Mouse (Mus musculus) limb, embryonic 14.5 days (tissue): ENCODE data around the gene Galntl6. TPM values are rescaled to one million over a fixed set of nuclear protein-coding genes. Genes with fewer than 3 reads are reported as not detected.

ENCODE experiments used
- ATAC-seq: fragments of 200-750 bp; cut with Nextera tagmentation; 2 replicates; pipeline ENCODE4 v1.8.0; 2017; ENCODE audit warnings: low read depth, moderate number of reproducible peaks, moderate TSS enrichment; ENCODE audit not compliant: low FRiP score
- DNase-seq: peaks from one replicate; pipeline ENCODE4 v3.0.0-alpha.2; 2015; ENCODE audit warnings: low spot score
- H3K27ac ChIP-seq: fragments of 300-500 bp; sonication (generic); replicated peaks from 2 replicates; pipeline ENCODE4 v1.5.1; 2014; ENCODE audit warnings: low read depth, mild to moderate bottlenecking, low read length, moderate library complexity, mixed read lengths
- H3K27me3 ChIP-seq: fragments of 300-500 bp; sonication (generic); 2 replicates; pipeline ENCODE4 v1.6.1; 2014; ENCODE audit warnings: low read length, mixed read lengths; ENCODE audit not compliant: control insufficient read depth, insufficient read depth
- H3K36me3 ChIP-seq: fragments of 300-500 bp; sonication (generic); 2 replicates; pipeline ENCODE4 v1.6.1; 2014; ENCODE audit warnings: mild to moderate bottlenecking, low read length, moderate library complexity, mixed read lengths; ENCODE audit not compliant: control insufficient read depth, insufficient read depth
- H3K4me1 ChIP-seq: fragments of 300-500 bp; sonication (generic); 2 replicates; pipeline ENCODE4 v1.6.1; 2014; ENCODE audit warnings: antibody characterized with exemption, low read length, mixed read lengths; ENCODE audit not compliant: control insufficient read depth, insufficient read depth
- H3K4me2 ChIP-seq: fragments of 300-500 bp; sonication (generic); replicated peaks from 2 replicates; pipeline ENCODE4 v1.6.1; 2014; ENCODE audit warnings: low read depth, mild to moderate bottlenecking, low read length, moderate library complexity; ENCODE audit not compliant: severe bottlenecking
- H3K4me3 ChIP-seq: fragments of 300-500 bp; sonication (generic); replicated peaks from 2 replicates; pipeline ENCODE4 v1.5.1; 2014; ENCODE audit warnings: low read length
- H3K9ac ChIP-seq: fragments of 300-500 bp; sonication (generic); 2 replicates; pipeline ENCODE4 v1.6.1; 2014; ENCODE audit warnings: mild to moderate bottlenecking, low read depth, low read length, moderate library complexity; ENCODE audit not compliant: severe bottlenecking
- H3K9me3 ChIP-seq: fragments of 300-500 bp; sonication (generic); 2 replicates; pipeline ENCODE4 v1.6.1; 2016; ENCODE audit warnings: low read length; ENCODE audit not compliant: control insufficient read depth
- POLR2A ChIP-seq: fragments of 200-500 bp; IDR thresholded peaks from 2 replicates; pipeline ENCODE4 v1.8.0; 2012; ENCODE audit warnings: inconsistent platforms, mild to moderate bottlenecking, moderate library complexity, borderline replicate concordance; ENCODE audit not compliant: insufficient read depth, insufficient read length; ENCODE audit errors: extremely low read depth
- WGBS: fragments of 180-500 bp; shearing (Covaris S2); extraction: QIAGEN DNeasy Blood & Tissue Kit; methylation state at CpG from one replicate; pipeline ENCODE4 v1.1.7; 2014; 5-methylcytosine and 5-hydroxymethylcytosine counted together
- polyA plus RNA-seq, 2 experiments: library from polyadenylated mRNA; depleted of rRNA in 1 of 2; stranded (reverse) in 1 of 2; unstranded in 1 of 2; fragments of >200 nt; fragmentation: Nextera tagmentation in 1 of 2; extraction: Ambion mirVana in 1 of 2; gene quantifications; 2 replicates each; pipeline versions ENCODE4 v1.2.1 to v1.2.3; 2012 to 2014

Galntl6 gene
- polyA plus RNA-seq, 2 experiments: 0.57 to 0.65 TPM

DNA sequence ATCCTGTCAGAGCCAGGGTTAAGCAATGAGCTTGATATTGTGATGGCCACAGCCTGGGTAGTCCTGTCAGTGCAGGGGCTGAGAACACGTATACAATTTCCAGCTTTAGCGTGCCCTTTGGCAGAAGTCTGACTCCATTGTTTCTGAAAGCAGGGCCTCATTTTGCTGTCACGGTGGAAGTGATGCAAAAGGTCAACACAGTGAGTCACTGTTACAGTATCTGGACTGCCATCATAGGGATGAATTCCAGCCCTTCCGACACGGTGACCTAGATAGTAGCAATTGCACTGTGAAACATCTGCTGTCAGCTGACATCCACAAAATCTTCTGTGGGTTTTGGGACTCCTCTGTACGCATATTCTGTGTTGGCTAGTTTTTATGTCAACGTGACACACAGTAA is 956.9 kb downstream of the Galntl6 start:
- no peaks in the 10 kb centered on the region; the same call in 1 of the 2 replicates for H3K4me1 ChIP-seq
- no peak overlapping the region for H3K27ac ChIP-seq
- DNase-seq (no peak), ATAC-seq (no peak)
- H3K27me3 ChIP-seq: no peaks in the 10 kb centered on the region
- 86% methylated on average over 7 of the region's 7 CpGs for WGBS
- H3K4me3 ChIP-seq: no peak overlapping the region
- TF ChIP-seq POLR2A: no peak
- H3K9ac ChIP-seq: no peak overlapping the region
- no peak overlapping the region for H3K4me2 ChIP-seq
- H3K36me3 ChIP-seq: no peaks in the 10 kb centered on the region
- H3K9me3 ChIP-seq: no peaks in the 10 kb centered on the region

DNA sequence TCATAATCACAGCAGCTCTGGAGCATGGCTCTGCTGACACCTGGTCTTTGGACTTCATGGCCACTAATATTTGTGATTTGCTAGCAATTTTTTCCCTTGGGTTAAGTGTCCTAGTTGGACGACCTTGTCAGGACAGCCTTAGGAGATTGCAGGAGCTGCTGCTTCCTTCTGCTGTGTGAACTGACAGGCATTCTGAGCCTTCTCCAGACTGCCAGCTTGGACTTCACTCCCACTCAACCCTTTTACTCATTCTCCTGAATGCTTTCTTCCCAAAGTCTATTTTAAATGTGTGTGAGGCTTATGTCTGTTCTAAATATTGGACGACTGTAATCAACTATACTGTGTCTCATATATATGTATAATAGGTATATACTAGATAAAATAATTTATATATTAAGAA is 971.3 kb downstream of the Galntl6 start:
- Histone ChIP-seq H3K27ac (no peak overlapping the region), H3K4me1 (no peaks in the 10 kb centered on the region), H3K36me3 (no peaks in the 10 kb centered on the region), H3K27me3 (no peaks in the 10 kb centered on the region), H3K9ac (no peak overlapping the region), H3K4me3 (no peak overlapping the region), H3K9me3 (no peaks in the 10 kb centered on the region), H3K4me2 (no peak overlapping the region)
- no peak for ATAC-seq
- DNase-seq: no peak
- no peak for TF ChIP-seq POLR2A
- 70% methylated on average over 2 of the region's 2 CpGs for WGBS

DNA sequence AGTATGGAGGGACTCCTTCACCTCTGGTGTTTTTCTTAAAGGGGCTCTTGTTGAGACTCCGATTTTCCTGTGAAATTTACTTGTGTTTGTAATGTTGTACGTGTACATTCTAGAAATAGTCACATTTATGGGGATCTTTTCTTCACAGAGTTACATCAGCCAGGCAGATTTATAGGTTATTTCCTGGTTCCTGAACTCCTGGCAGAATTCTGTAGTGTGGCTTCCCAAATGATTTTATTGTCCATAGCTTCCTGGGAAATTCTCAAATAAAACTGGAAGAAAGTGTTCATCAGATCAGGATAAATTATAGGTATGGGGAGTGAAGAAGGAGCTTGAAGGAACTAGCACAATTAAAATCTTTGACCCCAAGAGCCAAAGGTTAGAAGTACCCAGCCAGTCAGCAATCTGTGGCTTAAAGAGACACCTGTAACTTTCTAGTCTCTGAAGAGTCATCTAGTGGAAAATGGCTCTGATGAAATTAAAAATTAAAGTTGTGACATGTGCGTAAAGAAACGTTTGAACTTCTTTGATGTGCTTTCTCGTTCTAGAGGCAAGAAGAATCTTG is 972.5 kb downstream of the Galntl6 start:
- WGBS: 48% methylated on average over 5 of the region's 5 CpGs
- Histone ChIP-seq H3K9ac (no peak overlapping the region), H3K27me3 (no peaks in the 10 kb centered on the region), H3K4me1 (no peaks in the 10 kb centered on the region), H3K4me3 (no peak overlapping the region), H3K4me2 (peak overlapping the region; percentile 27; the same call in 1 of the 2 replicates), H3K9me3 (no peaks in the 10 kb centered on the region), H3K36me3 (no peaks in the 10 kb centered on the region), H3K27ac (no peak overlapping the region)
- TF ChIP-seq POLR2A: no peak
- DNase-seq (no peak), ATAC-seq (no peak)

DNA sequence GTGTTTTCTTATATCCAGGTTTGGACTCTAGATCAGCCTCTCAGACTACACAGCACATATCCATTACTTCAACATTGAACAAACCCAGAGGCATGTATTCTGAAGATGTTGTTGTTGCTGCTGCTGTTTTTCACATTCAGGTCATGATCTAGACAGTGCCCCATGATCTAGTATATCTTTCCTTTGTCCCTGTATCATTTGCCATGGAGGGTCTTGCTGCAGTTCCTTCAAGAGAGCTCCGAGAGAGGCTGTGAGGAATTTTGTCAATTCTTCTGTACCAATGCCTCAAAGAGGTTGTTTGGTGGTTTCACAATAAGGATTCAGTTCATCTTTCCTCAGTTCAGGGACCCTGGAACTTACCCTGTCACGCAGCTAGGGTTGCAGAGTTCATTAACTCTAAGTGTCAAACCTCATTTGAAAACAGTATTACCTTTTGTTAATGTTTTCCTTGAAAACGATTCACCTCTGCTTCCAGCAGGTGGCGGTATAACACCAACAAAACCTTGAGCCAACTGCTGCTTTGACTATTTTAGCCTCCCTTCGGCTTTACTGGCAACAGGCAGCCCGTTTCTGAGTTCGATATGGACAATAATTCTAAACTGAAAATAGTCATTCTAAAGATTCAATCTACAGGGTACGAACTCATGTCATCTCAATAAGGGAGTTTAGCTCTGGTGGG is 973.1 kb downstream of the Galntl6 start:
- Histone ChIP-seq H3K27ac (no peak overlapping the region), H3K4me2 (peak overlapping the region; percentile 27; the same call in 1 of the 2 replicates), H3K9ac (no peak overlapping the region), H3K4me1 (no peaks in the 10 kb centered on the region), H3K27me3 (no peaks in the 10 kb centered on the region), H3K9me3 (no peaks in the 10 kb centered on the region), H3K4me3 (no peak overlapping the region), H3K36me3 (no peaks in the 10 kb centered on the region)
- no peak for TF ChIP-seq POLR2A
- ATAC-seq (peak; percentile 55; the same call in 1 of the 2 replicates), DNase-seq (peak; percentile 58)
- 15% methylated on average over 8 of the region's 8 CpGs for WGBS

DNA sequence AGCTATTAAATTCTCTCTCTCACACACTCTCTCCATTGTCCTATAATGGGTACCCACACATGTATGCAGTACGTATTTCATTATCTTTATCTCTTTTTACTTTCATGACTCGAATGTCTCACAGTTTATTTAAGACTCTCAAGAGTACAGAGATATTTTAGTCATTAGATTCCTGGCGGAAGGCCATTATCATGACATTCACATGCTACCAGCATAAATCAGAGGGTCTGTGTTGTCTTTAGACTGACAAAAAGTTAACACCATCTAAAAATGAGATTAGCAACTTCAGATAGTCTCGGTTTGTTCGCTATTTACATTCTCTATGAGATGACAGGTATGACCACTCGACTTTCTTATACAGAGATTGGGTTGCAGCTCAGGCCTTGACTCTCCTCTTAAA is 985.4 kb downstream of the Galntl6 start:
- H3K9me3 ChIP-seq: no peaks in the 10 kb centered on the region
- H3K4me1 ChIP-seq: no peaks in the 10 kb centered on the region
- H3K27me3 ChIP-seq: no peaks in the 10 kb centered on the region
- no peak overlapping the region for H3K4me2 ChIP-seq
- 59% methylated on average over 6 of the region's 6 CpGs for WGBS
- no peak overlapping the region for H3K27ac ChIP-seq
- no peak for DNase-seq
- H3K36me3 ChIP-seq: no peaks in the 10 kb centered on the region
- no peak overlapping the region for H3K4me3 ChIP-seq
- H3K9ac ChIP-seq: no peak overlapping the region
- no peak for ATAC-seq
- no peak for TF ChIP-seq POLR2A
